Mouse (Mus musculus): ENCODE data around the gene Tmc8.

The Tmc8 gene

GRCm38 (mm10) chr11:117781993-117782704, at the start of gene Tmc8, which contains the start of gene Tmc6:
Gene Tmc8, plus strand, starts transcription at chr11:117782076.
Gene Tmc6, minus strand, starts transcription at chr11:117782198.
- DNase-seq (ENCODE audit: low read depth, low spot score): no peak

DNA sequence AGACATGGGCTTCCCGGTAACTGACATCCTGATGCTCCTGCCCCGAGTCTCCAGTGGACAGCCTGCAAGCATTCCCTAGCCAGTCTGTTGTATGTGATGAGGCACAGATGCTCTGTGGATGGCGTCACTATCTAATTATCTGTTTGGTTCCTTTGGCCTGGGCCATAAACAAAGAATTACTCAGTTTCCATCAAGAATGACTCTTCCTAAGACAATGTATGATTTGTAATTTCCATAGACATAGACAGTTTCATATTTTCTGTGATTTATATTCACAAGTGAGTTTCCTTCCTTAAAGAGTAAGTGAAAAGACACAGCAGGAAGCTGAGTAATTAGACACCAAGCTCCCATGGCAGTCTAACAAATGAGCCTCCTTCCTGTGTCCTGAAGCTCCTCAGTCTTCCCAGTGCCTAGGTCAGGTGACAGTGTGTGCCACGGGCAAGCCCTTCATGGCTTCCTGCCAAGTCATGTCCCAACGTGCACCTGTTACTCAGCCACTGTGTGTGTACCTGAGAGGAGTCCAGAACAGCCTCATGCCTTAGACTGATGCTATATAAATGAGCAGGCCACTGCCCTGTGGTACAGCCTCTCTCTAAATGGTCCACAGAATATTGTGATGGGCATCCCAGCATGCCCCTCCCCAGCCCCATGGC, 45.7 kb upstream of the Tmc8 start:
- DNase-seq (ENCODE audit: low read depth, low spot score): no peak

DNA sequence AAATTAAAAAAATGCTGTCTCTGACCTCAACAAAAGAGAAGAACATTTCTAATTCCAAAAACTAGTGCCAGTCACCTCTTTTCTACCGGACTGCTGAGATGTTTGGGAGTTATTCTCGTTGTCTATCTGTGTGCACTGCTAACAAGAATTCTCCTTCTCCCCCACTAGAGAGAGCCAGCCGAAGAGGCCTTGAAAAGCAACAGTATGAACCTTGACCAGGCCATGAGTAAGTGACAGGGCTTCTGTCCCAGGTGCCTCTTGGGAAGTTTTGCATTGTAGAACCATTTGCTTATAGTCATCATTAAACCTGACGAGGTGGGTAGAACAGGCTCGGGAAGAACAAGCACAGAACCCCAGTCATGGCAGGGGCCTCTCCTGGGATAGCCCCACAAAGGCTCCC, 43.8 kb upstream of the Tmc8 start:
- no peak for DNase-seq (ENCODE audit: low read depth, low spot score)

DNA sequence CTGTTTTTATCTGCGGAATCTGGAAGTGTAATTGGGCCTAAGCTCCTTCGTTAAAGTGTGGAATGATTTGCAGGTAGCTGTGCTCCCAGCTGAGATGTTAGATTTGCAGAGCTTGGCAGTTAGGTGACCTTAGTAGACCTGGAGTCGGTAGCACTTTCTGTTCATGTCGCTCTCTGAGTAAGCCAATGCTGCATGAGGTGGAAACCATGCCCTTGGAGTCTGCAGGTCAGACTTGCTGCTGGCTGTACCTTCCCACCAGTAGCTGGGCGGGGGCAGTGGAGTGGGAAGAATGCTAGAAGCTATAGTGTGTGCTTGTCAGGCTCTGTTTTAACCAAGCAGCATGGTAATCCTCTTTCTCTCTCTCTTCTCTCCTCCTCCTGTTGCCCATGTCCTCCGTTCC, 40.7 kb upstream of the Tmc8 start:
- DNase-seq (ENCODE audit: low read depth, low spot score): no peak

DNA sequence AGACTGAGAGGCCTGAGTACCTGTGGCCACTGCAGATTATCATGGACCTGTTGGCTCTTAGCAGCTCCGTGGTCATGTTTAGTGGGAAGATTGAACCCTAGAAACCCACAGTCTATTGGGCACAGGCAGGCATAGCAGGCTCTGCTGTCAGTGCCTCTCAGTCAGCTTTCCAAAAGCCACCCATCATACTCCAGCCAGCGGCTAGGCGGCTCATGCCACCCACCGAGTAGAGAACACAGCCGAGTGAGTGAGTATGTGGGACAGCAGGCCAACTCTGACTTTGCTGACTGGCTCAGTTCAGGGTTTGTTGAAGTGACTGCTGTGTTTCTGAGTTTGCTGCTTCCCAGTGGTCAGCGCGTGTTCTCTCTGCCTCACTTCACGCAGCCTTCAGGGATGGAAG, 39.6 kb upstream of the Tmc8 start:
- no peak for DNase-seq (ENCODE audit: low read depth, low spot score)

DNA sequence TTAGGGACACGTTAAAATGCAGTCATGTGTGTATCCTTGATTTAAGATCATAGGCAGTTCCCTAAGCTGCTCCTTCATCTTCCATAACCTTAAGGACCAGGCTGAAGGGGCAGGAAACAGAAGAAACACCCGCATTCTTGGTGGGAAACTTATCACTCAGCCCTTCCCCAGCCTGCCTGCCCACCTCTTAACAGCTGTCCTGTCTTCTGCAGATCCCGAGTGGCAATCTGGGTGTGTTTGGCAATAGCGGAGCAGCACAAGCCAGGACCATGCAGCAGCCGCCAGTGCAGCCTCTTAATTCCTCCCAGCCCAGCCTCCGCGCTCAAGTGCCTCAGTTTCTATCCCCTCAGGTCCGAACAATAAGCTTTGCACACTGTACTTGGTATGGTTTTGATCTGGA, 39.2 kb upstream of the Tmc8 start:
- no peak for DNase-seq (ENCODE audit: low read depth, low spot score)

- no peak for DNase-seq (ENCODE audit: low read depth, low spot score)
Measured at GRCm38 (mm10) chr11:117743454-117744030, 38.3 kb upstream of the Tmc8 start.

- no peak for DNase-seq (ENCODE audit: low read depth, low spot score)
Measured at GRCm38 (mm10) chr11:117748628-117749027, 33.2 kb upstream of the Tmc8 start.

DNA sequence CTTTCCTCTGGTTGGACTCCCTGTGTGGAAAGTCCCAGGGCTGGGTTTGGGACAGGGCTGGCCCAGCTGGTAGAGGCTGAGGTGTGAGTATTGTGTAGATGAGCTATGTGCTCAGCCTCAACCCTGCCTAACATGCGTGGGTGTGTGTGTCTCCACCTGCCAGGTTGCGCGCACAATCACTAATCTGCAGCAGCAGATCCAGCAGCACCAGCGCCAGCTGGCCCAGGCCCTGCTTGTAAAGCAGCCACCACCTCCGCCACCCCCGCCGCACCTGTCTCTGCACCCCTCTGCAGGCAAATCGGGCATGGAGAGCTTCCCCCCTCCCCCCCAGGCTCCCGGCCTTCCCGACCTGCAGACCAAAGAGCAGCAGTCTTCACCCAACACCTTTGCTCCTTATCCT, 32.5 kb upstream of the Tmc8 start:
- DNase-seq (ENCODE audit: low read depth, low spot score): no peak

- no peak for DNase-seq (ENCODE audit: low read depth, low spot score)
Measured at GRCm38 (mm10) chr11:117751544-117751943, 30.3 kb upstream of the Tmc8 start.

DNA sequence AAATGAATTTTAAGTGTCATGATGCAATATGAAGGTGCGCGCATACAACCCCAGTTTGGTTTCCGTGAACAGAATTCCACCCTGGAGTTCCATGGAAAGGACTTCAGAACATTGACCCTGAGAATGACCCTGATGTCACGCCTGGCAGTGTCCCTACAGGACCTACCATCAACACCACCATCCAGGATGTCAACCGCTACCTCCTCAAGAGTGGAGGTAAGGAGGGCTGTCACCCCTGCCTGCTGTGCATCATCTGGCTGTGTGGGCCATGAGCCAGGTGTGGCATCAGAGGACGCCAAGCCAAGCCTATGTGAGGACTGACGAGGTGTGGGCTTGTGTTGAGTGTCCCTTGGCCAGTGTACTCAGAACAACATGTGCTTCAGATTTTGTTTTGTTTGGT, 26.0 kb upstream of the Tmc8 start:
- DNase-seq (ENCODE audit: low read depth, low spot score): no peak

DNA sequence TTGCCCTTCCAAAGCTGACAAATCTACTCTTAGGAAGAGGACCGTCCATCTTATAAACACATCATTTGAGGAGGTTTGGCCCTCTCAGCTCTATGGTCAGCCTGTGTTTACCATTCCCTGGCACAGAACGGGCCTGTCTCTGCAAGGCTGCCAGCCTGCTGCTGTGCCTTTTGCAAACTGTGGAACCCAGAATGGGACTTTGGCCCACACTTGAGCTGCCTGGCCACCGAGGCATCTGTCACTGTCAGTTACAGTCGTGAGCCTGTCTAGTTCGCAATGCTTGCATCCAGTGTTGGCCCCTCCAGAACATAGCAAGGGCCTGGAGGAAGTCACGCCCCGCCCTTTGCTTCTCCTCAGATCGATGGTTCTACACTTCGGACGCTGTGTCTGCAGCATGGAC, 22.6 kb upstream of the Tmc8 start:
- DNase-seq (ENCODE audit: low read depth, low spot score): no peak

GRCm38 (mm10) chr11:117760374-117761119, 21.3 kb upstream of the Tmc8 start:
- DNase-seq (ENCODE audit: low read depth, low spot score): no peak

DNA sequence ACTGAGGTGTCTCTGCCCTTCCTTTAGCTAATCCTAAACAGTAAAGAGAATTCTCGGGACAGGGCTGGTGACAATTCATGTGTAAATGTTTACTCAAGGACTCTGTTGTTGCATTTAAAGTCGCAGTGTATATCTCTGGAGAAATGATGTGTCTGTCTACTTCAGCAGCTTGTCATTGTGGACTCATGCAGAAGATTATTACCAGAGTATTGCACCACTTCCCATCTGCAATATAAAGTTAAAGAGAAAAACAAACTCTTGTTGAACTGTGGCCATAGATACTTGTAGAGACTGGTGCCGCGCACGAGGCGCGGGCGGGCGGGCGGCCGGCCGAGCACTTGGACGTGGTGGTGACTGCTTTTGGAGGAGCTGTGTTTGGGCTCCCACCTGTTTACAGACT, 20.1 kb upstream of the Tmc8 start:
- DNase-seq (ENCODE audit: low read depth, low spot score): no peak

- no peak for DNase-seq (ENCODE audit: low read depth, low spot score)
Measured at GRCm38 (mm10) chr11:117762246-117762645, 19.6 kb upstream of the Tmc8 start.

DNA sequence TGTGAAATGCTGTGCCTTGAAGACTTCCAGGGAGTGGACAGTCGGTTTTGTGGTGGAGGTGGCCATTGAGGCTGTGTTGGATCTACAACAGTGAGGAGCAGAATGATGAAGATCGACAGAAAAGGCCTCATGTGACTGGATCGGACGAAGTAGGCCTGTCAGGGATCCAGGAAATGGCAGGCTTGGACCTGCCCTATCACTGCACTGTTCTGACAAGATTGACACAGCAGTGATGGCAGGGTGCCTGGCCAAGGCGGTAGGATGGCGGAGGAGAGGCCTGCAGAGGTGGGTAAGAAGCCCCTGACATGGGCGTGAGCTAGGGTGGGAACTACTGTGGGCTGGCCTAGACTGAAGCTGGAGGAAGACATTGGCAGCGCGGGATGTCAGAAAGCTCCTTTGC, 17.6 kb upstream of the Tmc8 start:
- no peak for DNase-seq (ENCODE audit: low read depth, low spot score)

DNA sequence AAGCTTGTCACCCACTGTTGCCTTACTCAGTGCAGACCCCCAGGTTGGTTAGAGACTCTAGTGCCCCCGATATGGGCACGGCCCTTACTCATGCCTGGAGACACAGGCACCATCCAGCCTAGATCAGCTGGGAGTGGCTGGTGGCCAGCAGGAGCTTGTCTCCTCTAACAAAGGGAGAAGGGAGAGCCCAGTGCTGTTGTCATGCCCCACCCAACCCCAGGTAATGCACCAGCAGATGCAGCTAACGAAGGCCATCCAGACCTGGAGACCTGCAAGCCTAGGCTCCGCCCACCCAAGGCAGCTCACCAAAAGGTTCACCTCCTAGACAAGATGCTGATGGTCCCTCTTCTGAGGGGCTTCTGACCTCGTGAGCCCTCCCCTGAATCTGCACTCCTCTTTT, 16.5 kb upstream of the Tmc8 start:
- no peak for DNase-seq (ENCODE audit: low read depth, low spot score)

DNA sequence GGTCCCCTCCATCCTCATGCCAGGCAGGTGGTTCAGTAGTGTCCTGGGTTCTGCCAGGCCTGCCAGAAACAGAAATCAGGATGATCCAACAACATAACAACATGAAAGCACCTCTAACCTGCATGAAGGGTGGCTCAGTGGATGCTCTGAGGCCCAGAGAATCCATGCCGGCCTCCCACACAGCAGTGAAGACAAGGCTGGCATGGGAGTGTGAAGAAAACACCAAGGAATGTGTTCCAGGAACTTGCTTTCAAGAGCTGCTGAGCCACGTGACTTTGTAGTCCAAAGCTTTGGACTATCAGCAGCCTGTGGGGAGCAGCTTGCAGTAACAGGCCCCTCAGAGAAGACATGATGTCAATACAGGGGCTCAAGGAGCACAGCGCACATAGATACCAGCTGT, 15.6 kb upstream of the Tmc8 start:
- DNase-seq (ENCODE audit: low read depth, low spot score): no peak

DNA sequence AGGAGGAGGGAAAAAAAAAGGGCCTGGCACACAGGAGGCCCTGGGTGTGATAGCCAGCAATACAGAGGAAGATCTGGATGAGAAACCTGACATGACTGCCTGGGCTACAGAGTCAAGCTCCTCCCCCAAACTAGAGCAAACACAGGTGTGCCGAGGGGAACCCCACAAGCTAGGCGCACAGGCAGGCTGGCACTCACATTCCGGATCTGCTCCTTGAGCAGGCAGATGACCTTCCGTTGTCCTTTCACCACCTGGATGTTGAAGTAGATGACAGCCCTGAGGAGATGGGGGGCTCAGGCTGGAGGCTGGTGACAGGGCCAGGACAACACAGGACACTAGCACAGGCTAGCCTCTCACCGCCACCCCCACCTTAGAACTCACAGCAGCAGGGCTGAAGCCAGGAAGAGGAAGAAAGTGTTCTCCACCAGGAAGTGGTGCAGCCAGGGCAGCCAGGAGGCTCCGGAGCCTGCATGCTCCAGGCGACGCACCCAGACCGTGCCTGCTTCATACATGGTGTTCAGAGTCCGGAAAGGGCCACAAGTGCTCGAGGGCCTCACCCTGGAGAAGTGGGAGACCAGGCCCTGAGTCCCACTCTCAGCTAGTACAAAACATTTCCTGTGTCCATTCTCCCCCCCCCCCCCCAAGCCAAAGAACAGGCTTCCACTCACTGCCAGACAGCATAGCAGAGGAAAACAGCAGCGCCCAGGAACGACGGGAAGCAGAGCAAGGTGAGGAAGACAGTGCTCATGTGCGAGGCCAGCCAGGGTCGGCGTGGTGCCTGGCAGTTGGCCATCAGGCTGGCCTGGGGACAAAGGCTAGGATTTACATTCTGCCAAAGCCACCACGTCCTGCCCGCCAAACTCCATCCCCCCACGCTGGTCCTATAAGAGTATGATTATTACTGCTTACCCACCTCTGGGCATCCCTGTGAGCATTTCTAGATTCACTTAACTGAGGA, 12.9 kb upstream of the Tmc8 start:
- no peak for DNase-seq (ENCODE audit: low read depth, low spot score)

DNA sequence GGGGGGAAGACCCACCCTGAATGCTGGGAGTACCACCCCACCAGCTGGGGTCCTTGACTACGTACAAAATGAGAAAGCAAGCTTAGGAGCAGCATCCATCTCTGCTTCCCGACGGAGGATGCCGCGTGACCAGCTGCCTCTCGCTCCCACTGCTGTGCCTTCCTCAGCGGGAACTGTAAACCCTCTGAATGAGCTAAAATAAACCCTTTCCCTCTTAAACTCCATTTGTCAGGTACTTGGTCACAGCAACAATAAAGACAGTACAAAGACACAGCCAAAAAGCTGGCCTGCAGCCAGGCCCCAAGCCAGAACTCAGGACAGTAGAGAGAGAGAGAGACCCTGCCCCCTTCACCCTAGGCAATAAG, 12.2 kb upstream of the Tmc8 start:
- no peak for DNase-seq (ENCODE audit: low read depth, low spot score)

GRCm38 (mm10) chr11:117770407-117770806, 11.5 kb upstream of the Tmc8 start:
- DNase-seq (ENCODE audit: low read depth, low spot score): no peak
